Mouse (Mus musculus) kidney, postnatal 36 days (tissue): ENCODE results near the gene Samd11.

Experiments used
- DNase-seq, 2 experiments: peaks; one replicate each; pipeline ENCODE4 v3.0.0; 2021 to 2022; ENCODE audit warnings: mixed read lengths in 2 of 2

The Samd11 gene

DNA sequence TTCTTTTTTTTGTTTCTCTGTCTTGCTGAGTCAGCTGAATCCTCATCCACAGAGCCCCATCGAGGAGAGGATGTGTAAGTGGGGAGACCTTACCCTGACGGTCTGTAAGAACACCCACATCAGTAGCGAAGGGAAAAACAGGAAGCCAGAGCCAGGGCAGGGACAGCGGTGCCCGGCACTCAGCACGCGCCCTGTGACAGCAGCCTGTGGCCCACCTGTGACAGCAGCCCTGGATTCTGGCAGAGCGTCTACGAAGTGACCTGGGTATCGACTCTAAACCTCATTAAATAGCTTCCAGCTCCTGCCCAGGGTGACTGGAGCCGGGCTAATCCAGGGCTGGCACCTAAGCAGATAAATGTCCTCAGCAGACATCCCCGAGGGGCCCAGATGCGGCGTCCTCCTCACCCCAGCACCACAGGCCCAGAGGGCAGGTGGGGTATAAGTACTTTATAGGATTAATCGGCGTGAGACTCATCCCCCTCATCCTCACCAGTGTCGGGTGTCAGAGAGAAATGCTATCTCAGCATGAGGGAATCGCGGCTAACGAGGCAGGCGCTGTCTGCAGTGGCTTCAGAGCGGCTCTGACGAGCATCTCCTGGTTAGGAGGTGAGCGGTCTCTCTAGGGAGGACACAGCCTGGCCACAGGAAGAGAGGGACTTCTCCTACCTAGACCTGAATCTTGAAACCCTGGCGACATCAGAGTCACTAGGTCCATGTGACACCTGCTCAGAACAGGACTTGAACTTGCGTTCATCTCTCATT, at the start of gene Samd11:
Samd11 (minus strand) TSS at position 580 of the 762 bp plus-strand sequence.
- no peak for DNase-seq

DNA sequence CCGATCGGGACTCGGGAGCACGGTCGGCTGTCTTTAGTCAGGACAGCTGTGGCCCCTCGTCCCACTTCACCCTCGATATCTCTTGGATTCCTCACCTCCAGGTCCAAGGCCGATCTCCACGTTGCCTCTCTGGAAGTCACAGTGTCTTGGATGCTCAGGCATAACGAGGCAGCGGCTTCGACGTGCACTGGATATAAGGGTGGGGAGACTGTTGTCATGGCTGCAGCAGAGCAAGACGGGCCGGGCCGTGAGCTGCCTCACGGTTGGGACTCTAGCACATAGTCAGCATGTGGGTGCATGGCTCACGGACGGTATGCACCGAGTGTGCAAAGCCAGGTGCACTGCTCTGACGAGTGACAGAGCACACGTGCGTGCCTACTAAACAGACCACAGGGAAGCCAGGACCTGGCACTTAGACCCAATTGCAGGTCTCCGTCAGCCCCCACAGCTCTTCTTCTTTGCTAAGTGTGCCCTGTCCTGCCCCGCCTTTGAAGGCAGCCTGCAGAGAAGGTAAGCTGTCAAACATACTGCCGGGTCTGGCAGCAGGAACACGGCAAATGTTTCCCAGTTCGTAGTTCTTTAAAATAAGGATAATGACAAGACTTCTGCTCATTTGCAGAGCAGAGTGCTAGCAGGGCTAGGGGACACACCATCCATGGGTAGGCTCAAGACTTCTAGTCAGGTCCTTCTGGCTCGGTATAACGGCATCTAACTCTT, 938 bp downstream of the Samd11 start:
- DNase-seq, result no peak

DNA sequence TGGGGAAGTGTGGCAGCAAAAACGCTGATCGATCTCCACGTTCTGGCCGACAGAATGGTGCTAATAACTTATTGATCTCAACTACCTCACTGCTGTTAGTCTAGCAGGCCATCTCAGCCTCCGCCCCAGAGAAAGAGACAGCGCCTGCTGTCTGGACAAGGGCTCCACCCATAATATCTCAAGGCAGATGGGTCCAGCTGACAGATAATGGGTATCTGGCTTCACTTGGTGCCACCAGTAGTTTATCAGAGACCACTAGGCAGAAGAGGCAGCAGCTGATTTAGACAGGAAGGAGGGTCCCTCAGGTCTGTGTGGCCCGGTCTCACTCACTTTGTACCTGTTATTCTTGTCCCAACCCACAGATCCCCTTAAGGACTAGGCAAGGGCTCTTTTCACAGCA, 2.4 kb downstream of the Samd11 start:
- no peak for DNase-seq

DNA sequence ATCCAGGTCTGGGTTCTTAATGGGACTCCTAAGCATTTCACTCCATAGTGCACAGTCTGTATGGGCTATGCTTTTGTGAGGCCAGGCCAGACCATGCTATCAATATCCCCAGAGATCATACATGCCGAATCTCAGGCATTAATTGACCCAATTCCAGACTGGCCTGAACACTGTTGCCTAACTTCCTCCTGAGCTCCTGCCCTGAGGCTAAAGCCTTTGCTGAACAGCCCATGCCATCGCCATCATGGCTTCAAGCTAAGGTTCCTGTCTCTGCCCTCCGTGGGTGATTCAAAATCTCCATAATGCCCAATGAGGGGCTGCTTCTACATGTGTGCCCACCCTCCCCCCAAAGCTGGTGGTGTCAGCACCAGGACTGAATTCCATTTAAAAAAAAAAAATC, 2.8 kb downstream of the Samd11 start:
- no peak for DNase-seq

DNA sequence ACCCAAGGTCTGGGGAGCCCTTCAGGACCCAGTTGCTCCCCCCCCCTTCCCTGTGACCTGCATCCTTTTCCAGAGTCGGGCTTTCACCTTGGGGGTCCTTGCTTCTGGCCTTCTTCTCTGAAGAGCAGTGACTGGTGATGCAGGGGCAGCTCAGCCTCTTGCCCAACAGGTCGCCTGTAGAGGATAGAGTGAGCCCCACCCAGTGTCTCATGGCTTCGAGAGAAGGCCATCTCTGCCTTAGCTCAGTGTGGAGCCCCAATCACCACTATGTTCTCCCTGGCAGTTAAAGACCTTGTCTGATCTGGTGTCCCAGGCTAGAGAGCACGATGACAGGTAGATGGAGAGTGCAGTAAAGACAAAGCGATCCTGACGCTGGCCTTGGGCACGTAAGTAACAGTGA, 3.3 kb downstream of the Samd11 start:
- DNase-seq, result no peak

DNA sequence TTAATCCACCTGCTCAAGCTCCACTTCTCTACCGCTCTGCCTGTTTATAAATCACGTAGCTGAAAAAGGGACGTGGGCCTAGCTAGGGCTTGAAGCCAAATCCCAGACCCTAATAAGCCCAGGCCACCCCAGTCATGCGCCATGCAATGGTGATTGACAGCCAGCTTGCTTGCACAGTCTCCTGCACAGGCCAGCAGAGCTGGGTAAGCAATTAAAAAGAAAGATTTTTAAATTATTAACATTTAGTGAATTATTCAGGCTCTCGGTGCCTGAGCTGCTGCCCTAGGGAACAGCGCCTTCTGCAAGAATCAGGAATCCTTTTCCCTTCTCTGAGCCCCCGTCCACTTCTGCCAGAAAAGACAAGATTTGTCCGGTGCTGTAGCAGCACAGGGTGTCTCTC, 4.4 kb downstream of the Samd11 start:
- DNase-seq, result no peak

DNA sequence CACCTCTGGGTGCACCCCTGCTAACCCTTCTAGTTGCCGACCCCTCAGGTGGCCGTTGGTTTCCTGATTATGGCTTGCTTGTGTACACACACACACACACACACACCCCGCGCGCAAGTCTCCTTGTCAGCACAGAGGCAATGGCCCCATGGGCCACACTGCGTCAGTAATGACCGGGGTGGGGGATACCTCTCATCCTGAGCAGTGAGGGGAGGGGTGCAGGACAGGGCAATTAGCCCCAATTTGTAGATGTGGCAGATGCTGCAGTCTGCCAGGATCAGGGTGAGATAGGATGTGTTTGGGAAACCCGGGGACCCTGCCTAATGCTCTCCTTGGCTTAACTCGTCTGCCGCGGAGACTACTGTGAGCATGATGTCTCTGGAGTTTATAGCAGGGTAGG, 5.9 kb downstream of the Samd11 start:
- no peak for DNase-seq

DNA sequence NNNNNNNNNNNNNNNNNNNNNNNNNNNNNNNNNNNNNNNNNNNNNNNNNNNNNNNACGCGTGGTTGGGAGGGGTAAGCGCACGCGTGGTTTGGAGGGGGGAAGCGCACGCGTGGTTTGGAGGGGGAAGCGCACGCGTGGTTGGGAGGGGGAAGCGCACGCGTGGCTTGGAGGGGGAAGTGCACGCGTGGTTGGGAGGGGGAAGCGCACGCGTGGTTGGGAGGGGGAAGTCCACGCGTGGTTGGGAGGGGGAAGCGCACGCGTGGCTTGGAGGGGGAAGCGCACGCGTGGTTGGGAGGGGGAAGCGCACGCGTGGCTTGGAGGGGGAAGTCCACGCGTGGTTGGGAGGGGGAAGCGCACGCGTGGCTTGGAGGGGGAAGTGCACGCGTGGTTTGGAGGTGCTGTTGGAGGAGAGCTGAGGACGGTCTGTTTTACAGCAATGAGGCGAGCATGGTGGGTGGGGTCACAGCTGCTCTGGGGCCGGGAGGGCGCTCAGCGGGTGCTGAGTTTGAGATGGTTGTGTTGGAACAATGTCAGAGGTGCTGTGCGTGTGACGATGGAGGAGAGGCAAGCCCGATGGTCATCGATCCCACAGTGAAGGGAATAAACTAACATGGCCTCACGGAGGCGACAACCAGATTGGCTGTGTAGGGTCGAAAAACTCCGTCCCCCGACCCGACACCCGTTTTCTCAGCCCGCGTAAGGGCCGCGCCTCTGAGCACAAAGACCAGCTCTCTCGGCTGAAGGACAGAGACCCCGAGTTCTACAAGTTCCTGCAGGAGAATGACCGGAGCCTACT, 18.6 kb downstream of the Samd11 start:
- peak in 1 of 2 experiments; percentile 33 for DNase-seq

DNA sequence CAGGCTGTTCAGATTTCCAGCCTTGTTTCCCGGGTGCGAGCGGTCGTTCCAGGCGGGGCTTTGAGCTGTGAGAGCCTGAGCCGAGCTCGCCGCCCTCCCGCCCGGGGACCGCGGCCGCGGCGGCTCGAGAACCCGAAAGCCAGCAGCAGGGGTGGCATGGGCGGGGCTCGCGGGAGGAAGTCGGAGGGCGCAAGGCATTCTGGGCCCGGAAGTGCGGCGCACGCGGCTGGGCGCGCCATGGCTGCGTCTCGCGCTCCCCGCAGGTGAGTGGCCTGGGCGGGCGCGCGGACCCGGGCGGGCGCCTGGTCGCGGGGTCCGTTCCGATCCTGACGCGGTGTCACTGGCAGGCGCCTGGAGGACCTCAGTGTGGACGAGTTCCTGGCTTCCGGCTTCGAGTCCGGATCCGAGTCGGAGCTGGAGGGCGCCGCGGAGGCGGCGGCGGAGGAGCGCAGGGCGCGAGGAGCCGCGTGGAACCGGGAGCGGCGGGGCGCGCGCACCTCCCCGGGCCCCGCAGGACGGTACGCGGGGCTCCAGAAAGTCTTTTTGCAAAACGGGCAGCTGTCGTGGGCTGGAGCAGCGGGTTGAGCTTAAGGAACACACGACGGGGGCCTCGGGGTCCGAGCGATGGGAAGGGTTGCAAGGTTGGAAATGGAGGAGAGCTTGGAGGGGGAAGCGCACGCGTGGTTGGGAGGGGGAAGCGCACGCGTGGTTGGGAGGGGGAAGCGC, 19.5 kb downstream of the Samd11 start, which contains the start of gene Noc2l:
Noc2l (plus strand) TSS at position 203 of the 726 bp plus-strand sequence.
- DNase-seq, result peak; percentile 93 to 97

DNA sequence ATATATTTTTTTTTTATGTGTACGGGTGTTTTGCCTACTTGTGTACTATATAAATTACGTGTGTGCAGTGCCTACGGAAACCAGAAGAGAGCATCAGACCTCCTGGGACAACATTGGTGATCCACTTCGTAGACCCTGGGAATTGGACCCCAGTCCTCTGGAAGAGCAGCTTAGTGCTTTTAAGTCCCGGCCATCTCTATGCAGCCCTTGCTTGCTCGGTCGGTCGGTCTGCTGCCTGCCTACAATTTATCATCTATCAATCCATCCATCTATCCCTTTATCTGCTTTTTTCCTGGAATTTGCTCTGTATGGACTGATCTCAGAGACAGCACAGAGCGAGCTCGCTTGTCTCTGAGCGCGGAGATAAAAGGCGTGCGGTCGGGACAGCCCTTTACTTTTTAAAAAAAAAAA, 20.1 kb downstream of the Samd11 start:
- peak in 1 of 2 experiments; percentile 22 for DNase-seq

DNA sequence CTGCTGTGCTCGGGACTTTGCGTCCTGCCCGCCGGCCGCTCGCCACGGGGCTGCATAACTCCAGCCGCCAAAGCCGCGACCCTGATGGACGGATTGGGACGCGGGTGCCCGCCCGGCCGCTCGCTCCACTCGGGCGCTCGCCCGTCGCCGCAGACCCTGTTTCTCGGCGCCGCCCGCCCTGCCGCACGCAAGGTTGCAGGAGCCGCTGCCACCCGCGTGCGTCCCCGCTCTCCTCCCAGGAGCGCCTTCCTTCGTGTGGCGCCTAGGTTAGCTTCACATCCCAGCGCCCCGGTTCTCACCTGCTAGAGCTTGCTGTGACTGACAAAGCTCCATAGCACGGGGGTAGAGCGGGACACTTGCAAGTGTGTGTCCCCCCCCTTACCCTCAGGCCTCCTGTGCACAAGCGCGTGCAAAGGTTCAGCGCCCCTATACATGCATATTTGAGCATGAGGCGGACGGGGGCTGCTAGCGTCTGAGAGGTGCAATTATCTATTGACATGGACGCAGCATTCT, 20.7 kb downstream of the Samd11 start, which contains the start of gene Plekhn1:
Plekhn1 (minus strand) TSS at position 157 of the 513 bp plus-strand sequence.
- DNase-seq, result peak; percentile 81 to 89

DNA sequence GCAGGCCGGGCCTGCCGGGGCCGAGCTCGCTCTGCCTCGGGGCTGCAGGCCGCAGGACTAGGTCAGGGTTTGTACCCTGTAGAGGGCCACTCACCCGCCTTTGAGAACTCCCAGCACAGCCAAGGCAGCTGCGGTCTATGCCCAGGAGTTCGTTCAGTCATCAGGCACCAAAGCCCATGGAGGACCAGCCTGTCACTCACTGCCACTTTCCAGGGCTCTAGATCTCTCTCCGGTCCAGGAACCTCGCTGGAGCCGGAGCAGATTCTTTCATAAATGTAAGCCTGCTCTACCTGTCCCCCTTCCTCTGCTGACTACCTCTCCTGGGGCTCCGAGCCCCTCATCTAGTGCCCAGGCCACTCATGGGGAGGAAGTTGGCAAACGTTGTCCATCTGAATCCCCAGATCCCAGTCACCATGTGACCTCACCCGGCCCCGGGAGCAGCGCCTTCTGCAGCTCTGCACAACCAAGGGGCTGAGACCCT, 21.4 kb downstream of the Samd11 start:
- DNase-seq, result peak in 1 of 2 experiments; percentile 48

DNA sequence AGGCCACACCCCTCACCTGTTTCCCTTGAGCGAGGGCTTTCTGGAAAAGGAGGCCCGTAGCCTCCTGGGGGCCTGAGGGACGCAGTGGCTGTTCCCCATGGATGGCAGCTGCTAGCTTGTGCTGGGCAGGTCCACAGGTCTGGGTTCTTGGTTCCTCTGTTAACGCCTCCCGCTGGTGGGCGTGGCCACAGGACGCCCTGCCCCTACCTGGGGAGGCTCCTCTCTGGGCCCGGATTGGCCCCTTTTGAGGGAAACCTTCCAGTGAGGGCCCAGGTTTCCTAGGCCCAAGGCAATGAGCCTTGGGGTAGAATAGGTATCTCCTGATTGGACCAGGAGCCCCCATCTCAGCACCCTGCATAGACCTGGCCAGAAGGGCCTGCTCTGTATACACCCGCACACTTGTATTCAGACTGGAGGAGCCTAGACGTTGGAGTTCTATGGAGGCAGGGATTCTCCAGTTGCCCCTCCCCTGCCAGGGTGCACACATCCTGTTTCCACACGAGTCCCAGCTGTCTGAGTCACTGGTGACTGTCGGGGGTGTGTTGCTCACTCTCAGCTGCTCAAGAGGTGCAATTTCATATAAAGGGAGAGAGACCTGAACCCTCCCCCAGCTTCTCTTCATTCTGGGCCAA, 26.9 kb downstream of the Samd11 start:
- DNase-seq, result peak in 1 of 2 experiments; percentile 49

DNA sequence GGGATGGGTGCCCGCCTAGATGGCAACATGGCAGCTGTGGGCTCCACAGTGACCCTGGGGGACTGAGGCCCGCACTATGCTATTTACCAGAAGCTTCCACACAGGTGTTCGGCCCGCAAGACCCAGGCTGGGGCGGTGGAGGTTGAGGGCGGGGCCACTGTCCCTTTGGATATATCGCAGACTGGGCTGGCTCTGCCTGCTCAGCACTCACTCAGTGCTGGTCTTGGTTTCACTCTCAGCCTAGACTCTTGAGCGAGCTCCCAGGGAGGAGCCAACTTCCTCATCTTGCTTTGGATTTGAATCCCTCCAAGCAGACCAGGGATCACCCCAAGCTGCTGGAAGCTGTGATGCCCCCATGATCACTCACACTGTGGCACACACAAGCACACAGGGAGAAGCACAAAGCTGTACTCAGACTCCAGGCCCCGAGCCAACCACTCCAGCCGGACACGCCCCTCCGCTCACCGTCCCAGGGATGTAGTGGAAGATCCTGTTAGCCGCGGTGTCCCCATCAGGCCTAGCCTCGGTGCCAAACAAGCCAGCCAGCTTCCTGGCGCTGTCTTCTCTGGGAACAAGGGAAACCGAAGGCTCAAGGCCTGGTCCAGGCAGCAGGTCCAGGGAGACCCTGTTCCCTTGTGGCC, 27.6 kb downstream of the Samd11 start:
- peak in 1 of 2 experiments; percentile 49 for DNase-seq

DNA sequence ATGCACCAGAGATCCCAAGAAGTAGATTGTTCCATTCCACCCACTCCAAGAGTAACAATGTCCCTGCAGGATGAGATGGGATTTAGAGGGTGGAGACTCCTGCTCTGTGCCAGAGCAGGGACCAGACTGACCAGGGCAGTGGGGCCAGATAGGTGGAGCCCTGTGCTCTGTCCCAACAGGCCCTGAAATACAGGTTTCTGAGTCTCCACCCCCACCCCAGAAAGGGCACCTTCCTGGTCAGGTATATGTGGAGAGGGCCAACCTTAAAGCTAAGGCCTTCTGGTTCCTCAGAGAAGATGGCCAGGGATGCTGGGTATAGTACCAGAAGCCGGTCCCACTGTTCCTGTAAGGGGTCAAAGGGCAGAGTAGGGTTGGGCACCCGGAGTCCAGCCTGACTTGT, 31.2 kb downstream of the Samd11 start:
- DNase-seq, result no peak

DNA sequence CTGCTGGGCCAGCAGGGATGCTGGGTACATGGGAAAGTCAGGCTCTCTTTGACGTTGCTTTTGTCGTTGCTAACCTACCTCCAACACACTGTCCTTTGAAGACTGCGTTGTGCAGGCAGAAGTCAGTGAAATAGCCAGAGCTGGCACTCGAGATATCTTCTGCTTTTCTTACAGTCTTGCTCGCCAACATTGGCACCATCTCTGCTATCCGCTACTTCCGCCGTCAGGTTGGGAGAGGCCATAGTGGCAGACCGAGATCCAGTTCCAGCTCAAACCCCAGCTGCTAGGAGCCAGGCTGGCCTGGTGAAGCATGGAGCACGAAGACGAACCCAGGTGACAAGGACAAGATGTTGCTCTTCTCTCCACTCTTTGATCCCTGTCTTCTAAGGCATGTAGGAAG, 35.5 kb downstream of the Samd11 start:
- no peak for DNase-seq

DNA sequence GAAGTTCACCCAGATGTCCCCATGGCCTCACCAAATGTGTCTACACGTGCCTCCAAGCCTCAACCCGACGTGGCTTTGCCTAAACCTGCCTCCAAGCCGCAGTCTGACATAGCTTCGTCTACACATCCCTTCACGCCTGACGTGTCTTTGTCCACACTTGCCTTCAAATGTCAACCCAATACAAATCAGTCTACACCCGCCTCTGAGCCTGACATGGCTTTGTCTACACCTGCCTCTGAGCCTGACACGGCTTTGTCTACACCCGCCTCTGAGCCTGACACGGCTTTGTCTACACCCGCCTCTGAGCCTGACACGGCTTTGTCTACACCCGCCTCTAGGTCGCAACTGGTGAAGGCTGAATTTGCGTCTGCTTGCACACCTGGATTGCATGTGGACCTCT, 37.6 kb downstream of the Samd11 start:
- DNase-seq, result no peak

DNA sequence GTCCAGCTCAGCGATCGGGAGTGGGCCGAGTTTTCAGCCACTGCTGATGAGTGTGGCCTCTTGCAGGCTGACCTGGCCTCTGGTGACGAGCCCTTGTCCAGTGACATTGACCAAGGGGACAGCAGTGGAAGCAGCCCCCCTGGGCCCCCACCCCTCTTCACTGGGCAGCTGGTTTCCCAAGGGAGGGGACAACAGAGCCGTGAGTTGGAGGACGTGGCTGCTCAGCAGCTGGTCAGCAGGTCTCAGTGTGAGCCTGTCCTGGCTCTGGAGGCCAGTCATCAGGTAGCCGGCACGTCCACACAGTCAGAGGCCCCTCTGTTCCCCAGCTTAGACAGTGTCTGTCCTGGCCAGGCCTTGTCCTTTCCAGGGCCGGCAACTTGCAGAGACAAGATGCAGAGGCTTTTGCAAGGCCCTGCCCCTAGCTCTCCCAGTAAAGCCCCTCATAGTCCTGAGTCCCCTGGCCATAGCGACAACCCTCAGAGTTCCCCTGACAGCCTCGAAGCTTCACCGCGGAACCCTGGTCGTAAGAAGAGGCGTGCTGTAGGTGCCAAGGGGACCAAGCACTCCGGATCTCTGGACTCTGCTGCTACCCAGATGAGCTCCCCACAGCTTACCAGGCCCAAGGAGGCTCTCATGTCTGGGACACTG, 38.3 kb downstream of the Samd11 start:
- DNase-seq, result no peak

DNA sequence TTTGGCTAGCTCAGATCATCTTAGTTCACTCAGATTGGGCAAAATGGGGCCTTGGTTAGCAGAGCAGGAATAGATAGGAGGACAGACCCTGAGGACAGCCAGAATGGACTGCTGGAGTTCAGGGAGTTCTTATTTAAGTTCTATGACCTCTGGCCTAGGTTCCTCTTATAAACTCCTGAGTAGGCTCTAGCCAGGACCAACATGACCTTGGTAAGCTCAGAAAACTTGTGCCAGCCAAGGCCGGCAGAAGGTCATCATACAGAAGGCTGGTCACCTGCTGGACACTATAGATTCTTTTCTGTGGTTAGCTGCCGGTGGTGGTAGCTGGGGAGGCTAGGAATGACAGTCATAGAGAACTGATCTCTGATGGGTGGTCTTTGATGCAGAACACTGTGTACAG, 39.3 kb downstream of the Samd11 start:
- no peak for DNase-seq

DNA sequence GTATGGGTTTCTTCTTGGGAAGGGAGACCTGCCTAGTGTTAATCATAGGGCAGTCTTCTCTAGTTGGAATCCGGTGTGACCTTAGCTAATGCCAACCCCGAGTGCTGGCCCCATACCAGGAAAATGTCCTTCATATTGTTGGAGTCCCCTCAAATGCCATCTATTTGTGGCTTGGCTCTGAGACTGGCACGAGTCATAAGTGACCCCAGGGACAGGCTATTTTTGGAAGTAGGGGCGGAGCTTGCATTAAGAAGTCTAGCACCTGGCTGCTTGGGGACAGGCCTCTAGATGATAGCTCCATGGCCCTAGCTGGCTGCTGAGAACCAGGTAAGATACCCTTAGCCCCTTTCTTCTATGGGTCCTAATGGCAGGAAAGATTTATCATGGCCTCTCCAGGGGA, 39.8 kb downstream of the Samd11 start, which contains the start of gene Perm1:
Perm1 (plus strand) TSS at position 220 of the 400 bp plus-strand sequence.
- DNase-seq, result peak; percentile 62 to 64
